Mouse (Mus musculus) limb, embryonic 15.5 days (tissue): Measurements from ENCODE around the gene Dlg2. TPM values are rescaled to one million over a fixed set of nuclear protein-coding genes. Genes with fewer than 3 reads are reported as not detected.

Experiments used
- ATAC-seq: fragments of 200-750 bp; cut with Nextera tagmentation; 2 replicates; pipeline ENCODE4 v1.8.0; 2017; ENCODE audit warnings: low read depth, moderate TSS enrichment; ENCODE audit not compliant: insufficient number of reproducible peaks, low FRiP score, low TSS enrichment
- H3K27ac ChIP-seq: fragments of 300-500 bp; sonication (generic); 2 replicates; pipeline ENCODE4 v1.5.1; 2015; ENCODE audit warnings: moderate library complexity, mild to moderate bottlenecking, inconsistent platforms
- H3K27me3 ChIP-seq: fragments of 300-500 bp; sonication (generic); 2 replicates; pipeline ENCODE4 v1.6.1; 2015; ENCODE audit warnings: inconsistent platforms
- H3K36me3 ChIP-seq: fragments of 300-500 bp; sonication (generic); 2 replicates; pipeline ENCODE4 v1.6.1; 2015; ENCODE audit warnings: inconsistent platforms
- H3K4me1 ChIP-seq: fragments of 300-500 bp; sonication (generic); 2 replicates; pipeline ENCODE4 v1.6.1; 2015; ENCODE audit warnings: inconsistent platforms
- H3K4me2 ChIP-seq: fragments of 300-500 bp; sonication (generic); 2 replicates; pipeline ENCODE4 v1.6.1; 2015; ENCODE audit warnings: mild to moderate bottlenecking, inconsistent platforms
- H3K4me3 ChIP-seq: fragments of 300-500 bp; sonication (generic); 2 replicates; pipeline ENCODE4 v1.5.1; 2015; ENCODE audit warnings: mild to moderate bottlenecking, inconsistent platforms
- H3K9ac ChIP-seq: fragments of 300-500 bp; sonication (generic); 2 replicates; pipeline ENCODE4 v1.6.1; 2015; ENCODE audit warnings: inconsistent platforms
- H3K9me3 ChIP-seq: fragments of 300-500 bp; sonication (generic); 2 replicates; pipeline ENCODE4 v1.6.1; 2016; ENCODE audit warnings: inconsistent platforms
- WGBS: fragments of 180-500 bp; shearing (Covaris S2); methylation state at CpG from one replicate; pipeline ENCODE4 v1.1.7; 2015; 5-methylcytosine and 5-hydroxymethylcytosine counted together
- polyA plus RNA-seq: library from polyadenylated mRNA; unstranded; fragments of >200 nt; fragmentation: Nextera tagmentation; extraction: Ambion mirVana; gene quantifications from 2 replicates; pipeline ENCODE4 v1.2.1, GENCODE M21; 2015

Gene Dlg2
- polyA plus RNA-seq, 1 experiment from 2014 or later = 7.6 TPM

DNA sequence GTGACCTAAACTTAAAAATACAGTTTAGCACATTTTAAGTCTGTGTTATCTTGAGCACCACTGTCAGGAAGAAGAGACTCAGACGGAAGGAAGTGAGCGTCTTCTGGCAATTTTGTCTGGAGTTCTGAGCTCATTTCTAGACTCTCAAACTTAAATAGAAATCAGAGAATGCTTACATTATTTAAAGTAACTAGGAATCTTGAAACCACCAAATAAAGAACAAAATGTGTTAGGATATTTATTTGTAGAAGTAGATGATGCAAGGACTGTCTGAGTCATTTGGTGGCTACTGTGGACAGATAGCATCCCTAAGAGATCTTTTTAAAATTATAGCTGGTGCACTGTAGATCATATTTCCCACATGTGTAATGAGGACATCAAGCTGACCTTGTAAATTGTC is 1557.8 kb downstream of the Dlg2 start:
- Histone ChIP-seq H3K4me1 (no peaks in the 10 kb centered on the region), H3K4me3 (no peak overlapping the region), H3K27ac (no peak overlapping the region), H3K9me3 (no peaks in the 10 kb centered on the region), H3K4me2 (no peak overlapping the region), H3K27me3 (no peaks in the 10 kb centered on the region), H3K9ac (no peak overlapping the region), H3K36me3 (no peaks in the 10 kb centered on the region)
- WGBS = 95% methylated on average over 2 of the region's 2 CpGs
- no peak for ATAC-seq

DNA sequence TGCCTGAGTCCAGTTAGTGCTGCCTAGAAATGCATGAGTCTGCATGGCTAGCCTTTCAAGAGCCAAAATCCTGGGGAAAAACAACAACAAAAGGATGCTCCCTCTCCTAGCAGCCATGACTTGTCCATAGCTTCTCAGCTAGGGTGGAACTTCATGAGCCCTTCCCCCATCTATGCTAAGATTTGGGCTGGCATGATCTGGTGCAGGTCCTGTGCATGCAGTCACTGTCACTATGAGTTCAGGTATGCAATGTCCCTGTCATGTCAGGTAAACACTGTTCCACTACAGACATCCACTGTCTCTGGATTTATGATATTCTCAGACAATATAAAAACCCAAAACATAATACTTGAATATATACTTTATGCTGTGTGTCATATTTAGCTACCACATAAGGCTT is 1563.7 kb downstream of the Dlg2 start:
- Histone ChIP-seq H3K36me3 (no peaks in the 10 kb centered on the region), H3K4me1 (no peaks in the 10 kb centered on the region), H3K9me3 (no peaks in the 10 kb centered on the region), H3K9ac (no peak overlapping the region), H3K27me3 (no peaks in the 10 kb centered on the region), H3K4me3 (no peak overlapping the region), H3K27ac (no peak overlapping the region), H3K4me2 (no peak overlapping the region)
- ATAC-seq = no peak

DNA sequence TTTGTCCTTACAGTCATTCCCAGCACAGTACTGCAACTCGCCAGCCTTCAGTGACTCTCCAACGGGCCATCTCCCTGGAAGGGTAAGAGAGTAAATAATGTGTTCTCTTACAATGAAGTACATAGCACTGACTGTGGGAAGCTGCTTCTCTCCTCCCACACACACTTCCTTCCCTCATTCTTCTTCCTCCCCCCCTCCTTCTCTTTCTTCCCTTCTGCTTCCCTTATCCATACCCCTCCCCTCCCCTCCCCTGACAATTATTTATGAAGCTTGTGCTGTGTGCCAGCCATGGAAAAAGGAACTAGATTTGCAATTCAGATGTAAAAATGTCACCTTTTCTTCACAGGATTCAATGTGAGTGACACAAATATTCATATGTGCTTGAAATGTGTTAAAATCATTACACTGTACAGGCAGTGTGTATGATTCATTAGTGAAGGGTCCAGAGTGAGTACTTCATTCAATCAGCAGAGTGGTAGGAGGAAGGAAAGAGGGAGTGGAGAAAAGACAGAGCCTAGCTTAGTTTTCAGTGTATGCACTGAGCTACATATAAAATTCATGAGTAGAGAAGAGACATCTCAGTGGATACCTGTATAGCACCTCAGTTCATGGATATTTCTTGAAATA is 1564.4 kb downstream of the Dlg2 start:
- no peak overlapping the region for H3K4me2 ChIP-seq
- no peaks in the 10 kb centered on the region for H3K27me3 ChIP-seq
- H3K4me1 ChIP-seq = no peaks in the 10 kb centered on the region
- no peak overlapping the region for H3K9ac ChIP-seq
- WGBS = 76% methylated on average over 2 of the region's 2 CpGs
- no peaks in the 10 kb centered on the region for H3K36me3 ChIP-seq
- H3K4me3 ChIP-seq = no peak overlapping the region
- no peaks in the 10 kb centered on the region for H3K9me3 ChIP-seq
- no peak overlapping the region for H3K27ac ChIP-seq
- no peak for ATAC-seq

DNA sequence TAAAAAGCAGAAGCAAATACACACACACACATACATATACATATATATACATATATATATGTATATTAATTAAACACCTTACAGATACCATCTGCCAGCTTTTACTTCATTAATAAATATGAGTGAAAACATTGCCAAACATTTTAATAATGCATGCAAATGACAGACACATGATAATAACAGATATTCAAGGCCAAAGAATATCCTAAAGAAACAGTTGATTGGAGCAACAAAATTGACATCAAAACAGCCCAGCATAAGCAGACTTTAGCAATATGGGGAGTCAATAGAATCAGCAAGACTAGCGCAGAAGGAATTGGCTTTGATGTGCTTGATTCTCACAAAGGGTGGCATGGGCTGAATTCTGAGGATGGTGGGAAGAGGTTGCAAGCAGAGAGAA is 1568.5 kb downstream of the Dlg2 start:
- Histone ChIP-seq H3K4me1 (no peaks in the 10 kb centered on the region), H3K4me3 (no peak overlapping the region), H3K9me3 (no peaks in the 10 kb centered on the region), H3K27me3 (no peaks in the 10 kb centered on the region), H3K4me2 (no peak overlapping the region), H3K27ac (no peak overlapping the region), H3K9ac (no peak overlapping the region), H3K36me3 (no peaks in the 10 kb centered on the region)
- WGBS = 78% methylated on average over 1 of the region's 1 CpGs
- no peak for ATAC-seq

DNA sequence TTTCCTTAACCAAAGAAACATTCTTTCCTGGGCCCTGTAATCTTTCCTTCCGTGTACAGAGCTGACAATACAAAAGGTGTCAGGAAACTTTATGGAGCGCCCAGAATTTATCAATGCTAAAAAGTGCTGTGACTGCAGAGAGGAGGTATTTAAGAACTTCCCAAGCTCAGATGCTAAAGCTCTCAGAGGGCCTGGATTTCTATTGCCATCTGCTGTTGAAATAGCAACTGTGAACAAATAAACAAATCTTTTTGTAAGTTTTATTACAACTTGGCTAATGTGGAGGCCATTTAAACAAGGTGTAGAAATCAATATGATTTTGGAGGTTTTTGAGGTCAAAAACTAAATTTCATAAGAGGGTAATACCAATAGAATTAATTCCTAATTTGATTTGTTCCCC is 1570.8 kb downstream of the Dlg2 start:
- Histone ChIP-seq H3K4me3 (no peak overlapping the region), H3K9me3 (no peaks in the 10 kb centered on the region), H3K27ac (no peak overlapping the region), H3K4me1 (no peaks in the 10 kb centered on the region), H3K9ac (no peak overlapping the region), H3K27me3 (no peaks in the 10 kb centered on the region), H3K4me2 (no peak overlapping the region), H3K36me3 (no peaks in the 10 kb centered on the region)
- WGBS = 35% methylated on average over 2 of the region's 2 CpGs
- no peak for ATAC-seq

DNA sequence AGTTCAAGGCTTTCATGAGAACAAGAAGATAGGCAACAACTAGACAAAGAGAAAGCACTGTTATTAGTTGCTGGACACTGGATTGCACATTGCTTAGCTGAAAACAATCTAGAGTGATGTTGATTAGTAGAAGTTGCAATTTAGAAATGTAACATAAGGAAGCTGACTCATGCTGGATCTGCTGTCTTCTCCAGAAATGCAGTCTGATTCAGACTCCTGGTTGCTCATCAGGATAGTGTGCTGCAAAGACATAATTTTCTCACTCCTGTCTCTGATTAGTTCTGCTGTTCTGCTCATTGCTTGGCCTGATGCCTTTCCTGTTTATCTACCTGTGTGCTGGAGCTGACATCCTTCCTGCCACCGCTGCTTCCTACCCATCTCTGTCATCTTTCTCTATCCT is 1572.4 kb downstream of the Dlg2 start:
- Histone ChIP-seq H3K4me2 (no peak overlapping the region), H3K27me3 (no peaks in the 10 kb centered on the region), H3K4me1 (no peaks in the 10 kb centered on the region), H3K4me3 (no peak overlapping the region), H3K36me3 (no peaks in the 10 kb centered on the region), H3K27ac (no peak overlapping the region), H3K9me3 (no peaks in the 10 kb centered on the region), H3K9ac (no peak overlapping the region)
- WGBS = 95% methylated on average over 1 of the region's 1 CpGs
- ATAC-seq = no peak

DNA sequence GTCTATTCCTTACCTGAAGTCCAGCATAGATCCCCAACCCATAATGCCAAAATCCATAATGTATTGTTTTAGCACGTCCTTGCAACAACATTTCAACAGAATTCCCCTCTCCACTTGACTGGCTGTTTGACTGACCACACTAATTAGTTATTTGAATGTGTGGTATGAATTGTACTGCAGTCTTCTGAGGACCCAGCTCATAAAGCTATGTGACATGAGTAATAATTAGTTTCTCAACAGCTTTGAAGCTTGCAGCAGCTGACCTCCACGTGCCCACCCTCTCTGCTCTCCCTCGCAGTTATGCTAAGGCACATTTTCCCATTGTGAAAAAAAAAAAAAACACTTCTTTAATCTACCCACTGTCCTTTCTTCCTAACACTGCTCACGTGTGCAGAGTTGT is 1590.4 kb downstream of the Dlg2 start:
- no peak for ATAC-seq
- H3K27me3 ChIP-seq = no peaks in the 10 kb centered on the region
- H3K9me3 ChIP-seq = no peaks in the 10 kb centered on the region
- no peak overlapping the region for H3K9ac ChIP-seq
- H3K4me3 ChIP-seq = no peak overlapping the region
- no peaks in the 10 kb centered on the region for H3K36me3 ChIP-seq
- H3K4me2 ChIP-seq = no peak overlapping the region
- WGBS = 42% methylated on average over 4 of the region's 4 CpGs
- H3K27ac ChIP-seq = no peak overlapping the region
- H3K4me1 ChIP-seq = no peaks in the 10 kb centered on the region

DNA sequence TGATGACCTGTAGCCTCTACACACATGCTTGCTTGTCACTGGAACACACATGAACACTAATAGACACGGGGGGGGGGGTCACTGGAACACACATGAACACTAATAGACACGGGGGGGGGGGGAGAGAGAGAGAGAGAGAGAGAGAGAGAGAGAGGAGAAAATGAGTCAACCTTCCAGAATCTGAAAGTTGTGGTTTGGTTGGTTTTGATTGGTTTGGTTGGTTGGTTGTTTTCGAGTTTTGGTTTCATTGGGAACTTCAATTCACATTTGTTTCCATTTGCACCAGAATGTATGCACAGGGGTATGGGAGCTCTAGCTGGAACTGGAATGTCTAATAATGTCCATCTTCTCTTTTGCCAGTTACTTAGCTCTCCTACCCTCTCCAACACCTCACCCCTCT is 1611.0 kb downstream of the Dlg2 start:
- no peaks in the 10 kb centered on the region for H3K36me3 ChIP-seq
- no peaks in the 10 kb centered on the region for H3K4me1 ChIP-seq
- H3K4me2 ChIP-seq = no peak overlapping the region
- ATAC-seq = no peak
- H3K27ac ChIP-seq = no peak overlapping the region
- no peaks in the 10 kb centered on the region for H3K9me3 ChIP-seq
- H3K9ac ChIP-seq = no peak overlapping the region
- no peak overlapping the region for H3K4me3 ChIP-seq
- 59% methylated on average over 2 of the region's 3 CpGs for WGBS
- no peaks in the 10 kb centered on the region for H3K27me3 ChIP-seq

DNA sequence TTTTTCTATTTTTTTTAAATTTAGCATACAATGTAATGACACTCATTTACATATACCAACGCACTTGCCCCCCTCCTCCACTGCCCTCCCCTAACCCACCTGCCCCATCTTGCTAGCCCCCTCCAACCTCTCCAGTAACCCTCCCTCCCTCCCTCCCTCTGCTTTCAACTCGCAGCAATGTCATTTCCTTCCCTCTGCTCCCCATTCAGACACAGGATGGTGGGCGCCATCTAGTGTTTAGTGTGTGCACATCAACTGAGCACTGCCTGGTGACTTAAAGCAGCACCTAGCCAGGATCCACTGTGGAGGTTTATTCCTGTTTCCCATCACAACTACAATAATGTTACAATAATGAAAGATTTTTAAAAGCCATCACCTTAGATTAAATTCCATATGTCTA is 1617.4 kb downstream of the Dlg2 start:
- Histone ChIP-seq H3K9ac (no peak overlapping the region), H3K36me3 (no peaks in the 10 kb centered on the region), H3K27me3 (no peaks in the 10 kb centered on the region), H3K9me3 (no peaks in the 10 kb centered on the region), H3K4me2 (no peak overlapping the region), H3K4me1 (no peaks in the 10 kb centered on the region), H3K27ac (no peak overlapping the region), H3K4me3 (no peak overlapping the region)
- WGBS = 3% methylated on average over 3 of the region's 3 CpGs
- ATAC-seq = no peak

DNA sequence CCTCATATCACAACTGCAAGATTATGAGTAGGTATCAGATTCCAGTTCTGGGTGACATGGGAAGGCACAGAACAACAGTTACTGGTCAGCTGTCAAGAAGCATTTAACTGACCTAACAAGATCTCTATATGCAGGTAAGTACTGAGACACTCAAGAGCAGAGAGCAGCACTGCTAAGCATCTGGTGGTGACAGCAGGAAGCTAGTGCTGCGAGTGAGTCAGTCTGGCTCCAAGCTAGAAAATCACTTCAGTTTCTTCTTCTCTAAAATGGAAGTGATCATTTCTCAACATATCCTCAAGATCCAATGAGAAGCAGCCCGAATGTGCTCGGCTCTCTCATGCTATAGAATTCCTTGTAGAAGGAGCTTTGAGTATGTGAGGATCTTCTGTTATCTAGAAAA is 1618.7 kb downstream of the Dlg2 start:
- no peaks in the 10 kb centered on the region for H3K27me3 ChIP-seq
- H3K9ac ChIP-seq = no peak overlapping the region
- H3K4me3 ChIP-seq = no peak overlapping the region
- no peaks in the 10 kb centered on the region for H3K36me3 ChIP-seq
- ATAC-seq = no peak
- no peak overlapping the region for H3K4me2 ChIP-seq
- no peaks in the 10 kb centered on the region for H3K9me3 ChIP-seq
- 70% methylated on average over 3 of the region's 3 CpGs for WGBS
- H3K27ac ChIP-seq = no peak overlapping the region
- no peaks in the 10 kb centered on the region for H3K4me1 ChIP-seq

DNA sequence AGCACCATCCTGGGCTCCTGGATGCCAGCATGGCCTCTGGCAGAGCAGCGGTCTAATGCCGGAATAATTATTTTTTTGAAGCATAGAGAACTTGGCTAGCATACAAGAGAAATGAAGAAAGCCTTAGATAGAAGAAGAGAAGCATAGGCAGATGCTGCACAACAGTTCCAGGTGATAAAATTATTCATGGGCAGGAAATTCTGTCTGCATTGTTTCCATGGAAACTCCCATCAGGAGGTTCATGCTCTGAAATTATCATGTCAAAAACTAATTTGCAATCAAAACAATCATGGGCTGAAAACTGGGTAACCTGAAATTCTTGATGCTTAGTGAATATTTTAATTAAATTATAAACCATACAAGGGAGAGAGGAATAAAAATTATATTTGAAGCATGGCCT is 1624.4 kb downstream of the Dlg2 start:
- no peak for ATAC-seq
- no peaks in the 10 kb centered on the region for H3K9me3 ChIP-seq
- no peak overlapping the region for H3K27ac ChIP-seq
- H3K36me3 ChIP-seq = no peaks in the 10 kb centered on the region
- no peak overlapping the region for H3K9ac ChIP-seq
- H3K27me3 ChIP-seq = no peaks in the 10 kb centered on the region; the same call in 1 of the 2 replicates
- WGBS = 85% methylated on average over 2 of the region's 2 CpGs
- no peak overlapping the region for H3K4me2 ChIP-seq
- no peaks in the 10 kb centered on the region for H3K4me1 ChIP-seq
- H3K4me3 ChIP-seq = no peak overlapping the region

DNA sequence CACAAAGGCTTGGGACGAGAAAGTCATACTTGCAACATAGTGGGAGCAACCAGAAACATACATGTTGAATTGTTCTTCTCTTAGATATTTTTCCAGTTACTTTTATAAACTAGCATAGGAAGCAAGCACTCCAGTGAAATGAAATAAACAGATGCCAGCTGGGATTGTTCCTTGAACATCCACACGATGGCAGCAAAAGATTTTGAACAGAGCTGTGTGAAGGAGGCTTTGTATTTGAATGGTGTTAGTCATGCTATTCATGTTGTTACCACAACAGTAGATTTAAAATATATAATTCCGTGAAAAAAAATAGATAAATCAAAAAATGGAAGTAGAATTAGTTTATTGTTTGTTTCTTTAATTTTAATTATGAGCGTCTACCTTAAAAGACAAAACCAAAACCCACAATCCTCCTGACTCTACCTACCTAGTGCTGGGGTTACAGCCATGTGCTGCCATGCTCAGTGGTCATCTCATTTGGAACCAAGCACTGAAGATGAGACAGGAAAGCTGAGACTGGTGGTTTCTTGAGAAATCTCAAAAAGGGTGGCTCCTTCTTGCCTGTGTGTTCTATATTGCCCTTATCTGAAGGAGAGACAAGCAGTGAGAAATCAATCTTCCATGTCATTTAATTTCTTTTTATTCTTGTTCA is 1626.5 kb downstream of the Dlg2 start:
- no peak overlapping the region for H3K4me3 ChIP-seq
- WGBS = 19% methylated on average over 4 of the region's 4 CpGs
- H3K9me3 ChIP-seq = no peaks in the 10 kb centered on the region
- H3K27ac ChIP-seq = no peak overlapping the region
- ATAC-seq = no peak
- H3K36me3 ChIP-seq = no peaks in the 10 kb centered on the region
- no peak overlapping the region for H3K4me2 ChIP-seq
- H3K9ac ChIP-seq = no peak overlapping the region
- no peaks in the 10 kb centered on the region for H3K4me1 ChIP-seq
- H3K27me3 ChIP-seq = no peaks in the 10 kb centered on the region; the same call in 1 of the 2 replicates

DNA sequence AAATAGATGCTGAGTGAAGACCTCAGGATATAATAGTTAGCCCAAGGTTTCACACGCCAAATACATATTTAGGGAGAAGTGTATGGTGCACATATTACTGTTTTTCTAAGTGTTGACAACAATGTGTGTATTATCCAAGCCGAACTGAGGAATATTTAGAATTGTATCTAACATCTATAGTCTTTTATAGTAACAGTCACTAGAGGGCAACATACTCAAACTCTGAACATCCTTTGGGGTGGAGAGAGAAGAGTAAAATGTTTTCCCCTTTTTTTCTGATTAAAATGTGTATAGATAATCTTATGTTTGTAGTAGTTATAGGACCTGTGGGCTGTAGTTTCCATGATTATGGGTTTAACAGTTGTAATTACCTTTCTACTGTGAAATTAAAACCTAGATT is 1629.0 kb downstream of the Dlg2 start:
- H3K9ac ChIP-seq = no peak overlapping the region
- H3K4me2 ChIP-seq = no peak overlapping the region
- ATAC-seq = no peak
- no peaks in the 10 kb centered on the region for H3K4me1 ChIP-seq
- H3K27ac ChIP-seq = no peak overlapping the region
- H3K27me3 ChIP-seq = no peaks in the 10 kb centered on the region; the same call in 1 of the 2 replicates
- WGBS = 28% methylated on average over 2 of the region's 2 CpGs
- H3K4me3 ChIP-seq = no peak overlapping the region
- H3K36me3 ChIP-seq = no peaks in the 10 kb centered on the region
- no peaks in the 10 kb centered on the region for H3K9me3 ChIP-seq
